Mouse (Mus musculus) testis, adult 2 months (tissue): Measurements from ENCODE around the gene Hoxd10.

ENCODE experiments used
- CTCF ChIP-seq: fragments of 200-500 bp; IDR thresholded peaks from 2 replicates; pipeline ENCODE4 v1.5.1; 2012; ENCODE audit warnings: low read depth, mild to moderate bottlenecking, inconsistent platforms, low read length, moderate library complexity; ENCODE audit not compliant: control insufficient read depth, insufficient read depth, insufficient replicate concordance
- POLR2A ChIP-seq: fragments of 200-500 bp; IDR thresholded peaks from 2 replicates; pipeline ENCODE4 v1.6.1; 2012; ENCODE audit warnings: low read depth, mild to moderate bottlenecking, inconsistent platforms, low read length, moderate library complexity; ENCODE audit not compliant: control insufficient read depth

GRCm38 (mm10) chr2:74674881-74675665 is 16.7 kb upstream of the Hoxd10 start, which contains the start of gene Hoxd12:
- no peak for TF ChIP-seq POLR2A
- TF ChIP-seq CTCF = no peak
